ENCODE assay signal across 21 mouse cellular contexts in genomic region chr2:180259826-180260609, GRCm38 (mm10). TPM values are rescaled to one million over a fixed set of nuclear protein-coding genes. Genes with fewer than 3 reads are reported as not detected.
DNase-seq lines count a peak whose midpoint lies in the region; ATAC-seq and TF ChIP-seq lines count a peak whose summit lies in the region.
"Not testable (repeated sequence)": the region's sequence is repeated elsewhere in the genome, so short reads cannot be mapped to it uniquely, and the experiment has no call there.
"Had no signal": no experiment of that assay in that cellular context is flagged by ENCODE, and none has a peak within 500 bp of the region (broad histone marks: within the 10 kb centered on the region; RNA-seq: fewer than 3 reads in every experiment).

No protein-coding gene starts in this region.

- not testable (repeated sequence) for TF ChIP-seq CTCF in CH12.LX (conservative IDR thresholded peaks at IDR 0.05 in 1 of 2, IDR thresholded peaks at IDR 0.05 in 1 of 2; ENCODE audit: low read depth in 2 of 2, low read length in 2 of 2); embryonic fibroblast, embryonic 13.5 days (IDR thresholded peaks at IDR 0.05; ENCODE audit: borderline replicate concordance, insufficient read depth, low read length); heart, adult 2 months (IDR thresholded peaks at IDR 0.05); liver, adult 2 months (IDR thresholded peaks at IDR 0.05; ENCODE audit: low read depth, low read length)

- not testable (repeated sequence) for TF ChIP-seq EP300 in CH12.LX (IDR thresholded peaks at IDR 0.05; ENCODE audit: low read length); heart, adult 2 months (IDR thresholded peaks at IDR 0.05; ENCODE audit: insufficient read depth, low read depth, low read length)

- not testable (repeated sequence) for H3K9me3 ChIP-seq in CH12.LX (replicated peaks; ENCODE audit: low read length); ES-E14 (ENCODE audit: control insufficient read depth, insufficient read depth, low read depth, low read length); liver, embryonic 13.5 days (replicated peaks)

- peaks cover 14% of the 10 kb centered on the region for H3K79me2 ChIP-seq in CH12.LX (replicated peaks; ENCODE audit: control insufficient read depth, extremely low read depth, insufficient read depth, poor library complexity, severe bottlenecking)
- not testable (repeated sequence) for H3K79me2 ChIP-seq in heart, adult 2 months (replicated peaks; ENCODE audit: control insufficient read depth, insufficient read depth, low read length); liver, adult 2 months (ENCODE audit: control insufficient read depth, insufficient read depth, low read length)

- H3K27me3 ChIP-seq in CH12.LX (replicated peaks); heart, adult 2 months (ENCODE audit: control insufficient read depth, insufficient read depth, low read length); liver, adult 2 months (ENCODE audit: control insufficient read depth, insufficient read depth, low read length); liver, embryonic 13.5 days: not testable (repeated sequence)

- peaks cover 0 to 31% of the 10 kb centered on the region in 2 experiments; a peak in 3 of 4 replicates for H3K4me1 ChIP-seq in CH12.LX (ENCODE audit: control insufficient read depth in 1 of 2, insufficient read depth in 2 of 2)
- not testable (repeated sequence) for H3K4me1 ChIP-seq in ES-E14 (ENCODE audit: control insufficient read depth in 2 of 2, insufficient read depth in 2 of 2, low read length in 2 of 2, poor library complexity in 1 of 2); embryonic fibroblast, embryonic 13.5 days (ENCODE audit: control insufficient read depth, insufficient read depth, low read length); liver, adult 2 months (ENCODE audit: control insufficient read depth, insufficient read depth, low read length)
- peaks cover 15% of the 10 kb centered on the region for H3K4me1 ChIP-seq in heart, adult 2 months (ENCODE audit: control insufficient read depth, insufficient read depth, low read length)
- peaks cover 38% of the 10 kb centered on the region for H3K4me1 ChIP-seq in liver, embryonic 13.5 days (replicated peaks)

- DNase-seq in CH12.LX (ENCODE audit: extremely low read depth); ES-E14 (ENCODE audit: low read depth, low spot score); liver, embryonic 13.5 days: not testable (repeated sequence)
- DNase-seq in ZHBTc4 (ENCODE audit: low read depth, low spot score), result peak; percentile 55
- DNase-seq in adrenal gland, postnatal 14 days, result peak; percentile 50
- DNase-seq in heart, adult 2 months, result peak in 1 of 2 experiments; percentile 20
- peak; percentile 38 for DNase-seq in liver, adult 2 months (ENCODE audit: extremely low read depth, low read depth, low spot score)

- peaks cover 62 to 75% of the 10 kb centered on the region in 2 experiments for H3K36me3 ChIP-seq in CH12.LX (replicated peaks in 1 of 2; ENCODE audit: control insufficient read depth in 1 of 2, insufficient read depth in 1 of 2, low read length in 1 of 2)
- peaks cover 39% of the 10 kb centered on the region for H3K36me3 ChIP-seq in ES-E14 (ENCODE audit: control insufficient read depth, insufficient read depth, low read length, poor library complexity, severe bottlenecking)
- H3K36me3 ChIP-seq in heart, adult 2 months (ENCODE audit: control insufficient read depth, insufficient read depth, low read length); liver, adult 2 months (ENCODE audit: control insufficient read depth, insufficient read depth, low read length): not testable (repeated sequence)
- peaks cover 68% of the 10 kb centered on the region for H3K36me3 ChIP-seq in liver, embryonic 13.5 days

- TF ChIP-seq POLR2A in CH12.LX (IDR thresholded peaks at IDR 0.05; ENCODE audit: low read depth, low read length), result peak; percentile 35; the same call in 1 of the 2 replicates
- TF ChIP-seq POLR2A in embryonic fibroblast, embryonic 13.5 days (IDR thresholded peaks at IDR 0.05; ENCODE audit: low read depth, low read length), result 0 out of 2 replicates have a peak, but pooled peaks have one; percentile 6
- 0 out of 2 replicates have a peak, but pooled peaks have one; percentile 10 for TF ChIP-seq POLR2A in heart, adult 2 months (IDR thresholded peaks at IDR 0.05; ENCODE audit: insufficient read depth, low read depth, low read length)
- not testable (repeated sequence) for TF ChIP-seq POLR2A in liver, adult 2 months (IDR thresholded peaks at IDR 0.05; ENCODE audit: extremely low read depth, insufficient read depth, low read length)

- not testable (repeated sequence) for TF ChIP-seq RAD21 in CH12.LX (IDR thresholded peaks at IDR 0.05; ENCODE audit: low read depth, low read length)

- ATAC-seq in liver, embryonic 13.5 days (ENCODE audit: low read depth), result not testable (repeated sequence)

- H3K4me2 ChIP-seq in CH12.LX (ENCODE audit: insufficient read depth, low read depth, poor library complexity, severe bottlenecking); liver, embryonic 13.5 days: not testable (repeated sequence)

- dilution Hi-C loops in CH12.LX (cut with MboI; ENCODE audit: extremely low pct_ligation_motif_present, extremely low pct_unique_long_range_greater_than_20kb, low sequenced_read_pairs), result not testable (repeated sequence)

- H3K9ac ChIP-seq in CH12.LX (ENCODE audit: insufficient read depth, low read depth); heart, adult 2 months (ENCODE audit: low read depth, low read length); liver, adult 2 months (ENCODE audit: low read depth, low read length); liver, embryonic 13.5 days: not testable (repeated sequence)
- H3K9ac ChIP-seq in ES-E14 (ENCODE audit: insufficient read depth, low read depth, low read length, poor library complexity, severe bottlenecking), result peak overlapping the region; percentile 56; the same call in 1 of the 2 replicates

- WGBS in heart, adult 2 months, result 56% methylated on average over 17 of the region's 17 CpGs
- WGBS in liver, adult 2 months, result 37% methylated on average over 17 of the region's 17 CpGs
- 65% methylated on average over 17 of the region's 17 CpGs for WGBS in liver, embryonic 13.5 days (ENCODE audit: insufficient replicate concordance)

- not testable (repeated sequence) for H3K27ac ChIP-seq in CH12.LX (ENCODE audit: insufficient read depth, low read depth); ES-E14 (ENCODE audit: insufficient read depth, low read depth, low read length, poor library complexity, severe bottlenecking); embryonic fibroblast, embryonic 13.5 days (ENCODE audit: insufficient read depth, low read length); heart, adult 2 months; liver, adult 2 months (replicated peaks; ENCODE audit: insufficient read depth, low read depth, low read length)
- H3K27ac ChIP-seq in liver, embryonic 13.5 days, result peak overlapping the region; percentile 18; the same call in 1 of the 2 replicates

- intact Hi-C loops in heart, adult 2 months (cut with DNase I), result loop anchor here (5.0 to 10.0 kb wide), 2 partner anchors 213 to 345 kb away; no protein-coding TSS in a partner anchor

- not testable (repeated sequence) for H3K4me3 ChIP-seq in CH12.LX (replicated peaks in 1 of 3; ENCODE audit: low read depth in 2 of 3, low read length in 2 of 3, poor library complexity in 1 of 3); ES-E14 (ENCODE audit: insufficient read depth in 1 of 2, low read depth in 1 of 2, low read length in 2 of 2, poor library complexity in 1 of 2, severe bottlenecking in 1 of 2); embryonic fibroblast, embryonic 13.5 days (ENCODE audit: insufficient read depth, low read length); heart, adult 2 months; liver, adult 2 months (ENCODE audit: insufficient read depth, low read depth, low read length); liver, embryonic 13.5 days (replicated peaks)

- in situ Hi-C loops in CH12.LX (cut with MboI; ENCODE audit: low pct_ligation_motif_present, low pct_unique_long_range_greater_than_20kb, low sequenced_read_pairs), result loop anchor here (10.0 kb wide), 1 partner anchor 345 kb away; no protein-coding TSS in a partner anchor
- in situ Hi-C loops in ES-E14 (cut with MboI; ENCODE audit: low sequenced_read_pairs in 2 of 2, unreplicated experiment in 2 of 2), result not testable (repeated sequence)

RNA-seq across cellular contexts. Expression of gene Rps21, which starts 2.8 kb away (rescaled TPM):
- 3,654 and 3,770 TPM in 2 replicates for total RNA-seq in CH12.LX (2012; rRNA removed)
- total RNA-seq in CH12.LX (2014; rRNA removed), result 1,686 and 1,748 TPM in 2 replicates
- 705 and 1,020 TPM in 2 replicates for polyA plus RNA-seq in CH12.LX (2012; ENCODE audit: insufficient read length, low read depth)
- 4,130 and 4,285 TPM in 2 replicates for total RNA-seq in ES-E14 (2012; rRNA removed)
- 787 and 921 TPM in 2 replicates for total RNA-seq in adrenal gland, postnatal 14 days (2021)
- polyA plus RNA-seq in embryonic fibroblast, embryonic 13.5 days (2011; ENCODE audit: insufficient read length, low read depth, missing spikeins), result 1,138 and 1,342 TPM in 2 replicates
- 100 to 1,000 TPM; 506 to 570 TPM for total RNA-seq in heart, adult 2 months (2021)
- polyA plus RNA-seq in heart, adult 2 months (2012; rRNA removed), result 991 and 1,183 TPM in 2 replicates
- total RNA-seq in liver, adult 2 months (2014; rRNA removed), result 713 and 1,049 TPM in 2 replicates
- 880 and 922 TPM in 2 replicates for polyA plus RNA-seq in liver, adult 2 months (2012; rRNA removed)
- 525 and 552 TPM in 2 replicates for polyA plus RNA-seq in liver, embryonic 13.5 days (2015; fragmentation: Nextera tagmentation; extraction: Ambion mirVana)

RNA-seq across cellular contexts. Expression of gene Cables2, which starts 13.3 kb away (rescaled TPM):
- 16.9 and 17.2 TPM in 2 replicates for total RNA-seq in CH12.LX (2012; rRNA removed)
- total RNA-seq in CH12.LX (2014; rRNA removed), result 13.0 and 13.3 TPM in 2 replicates
- 24.5 and 29.9 TPM in 2 replicates for polyA plus RNA-seq in CH12.LX (2012; ENCODE audit: insufficient read length, low read depth)
- total RNA-seq in ES-E14 (2012; rRNA removed), result 13.4 and 15.5 TPM in 2 replicates
- 17.8 and 18.4 TPM in 2 replicates for total RNA-seq in adrenal gland, postnatal 14 days (2021)
- 12.5 and 13.4 TPM in 2 replicates for polyA plus RNA-seq in embryonic fibroblast, embryonic 13.5 days (2011; ENCODE audit: insufficient read length, low read depth, missing spikeins)
- total RNA-seq in heart, adult 2 months (2021), result 10 to 100 TPM; 11.2 to 14.3 TPM
- polyA plus RNA-seq in heart, adult 2 months (2012; rRNA removed), result 17.6 and 26.7 TPM in 2 replicates
- total RNA-seq in liver, adult 2 months (2014; rRNA removed), result 8.9 and 10.3 TPM in 2 replicates
- polyA plus RNA-seq in liver, adult 2 months (2012; rRNA removed), result 29.2 and 29.5 TPM in 2 replicates
- polyA plus RNA-seq in liver, embryonic 13.5 days (2015; fragmentation: Nextera tagmentation; extraction: Ambion mirVana), result 4.2 and 4.4 TPM in 2 replicates

RNA-seq across cellular contexts. Expression of gene Rbbp8nl, which starts 29.7 kb away (rescaled TPM):
- not detected in 2 replicates for total RNA-seq in CH12.LX (2012; rRNA removed)
- not detected in 2 replicates for total RNA-seq in CH12.LX (2014; rRNA removed)
- not detected in 2 replicates for polyA plus RNA-seq in CH12.LX (2012; ENCODE audit: insufficient read length, low read depth)
- total RNA-seq in ES-E14 (2012; rRNA removed), result 0.54 and 1.4 TPM in 2 replicates
- total RNA-seq in adrenal gland, postnatal 14 days (2021), result not detected in 2 replicates
- polyA plus RNA-seq in embryonic fibroblast, embryonic 13.5 days (2011; ENCODE audit: insufficient read length, low read depth, missing spikeins), result not detected in 2 replicates
- total RNA-seq in heart, adult 2 months (2021), result not detected
- polyA plus RNA-seq in heart, adult 2 months (2012; rRNA removed), result not detected in 2 replicates
- not detected in 2 replicates for total RNA-seq in liver, adult 2 months (2014; rRNA removed)
- not detected in 2 replicates for polyA plus RNA-seq in liver, adult 2 months (2012; rRNA removed)
- not detected in 2 replicates for polyA plus RNA-seq in liver, embryonic 13.5 days (2015; fragmentation: Nextera tagmentation; extraction: Ambion mirVana)
- total RNA-seq: adrenal gland, adult 18-20 months; adrenal gland, postnatal 36 days; forebrain, postnatal 0 days; gastrocnemius, adult 2 months; gastrocnemius, postnatal 14 days; gastrocnemius, postnatal 4 days; heart, adult 18-20 months; heart, postnatal 14 days; heart, postnatal 4 days had no signal
- polyA plus RNA-seq: cortical plate, adult 2 months; forebrain, embryonic 14.5 days; forebrain, postnatal 0 days; G1E; hindbrain, embryonic 15.5 days had no signal

RNA-seq across cellular contexts. Expression of gene Lama5, which starts 34.4 kb away (rescaled TPM):
- total RNA-seq in CH12.LX (2012; rRNA removed) (0.46 and 0.85 TPM in 2 replicates), CH12.LX (2014; rRNA removed) (0.16 and 0.20 TPM in 2 replicates), ES-E14 (2012; rRNA removed) (291 and 497 TPM in 2 replicates)
- 0.45 and 0.67 TPM in 2 replicates for polyA plus RNA-seq in CH12.LX (2012; ENCODE audit: insufficient read length, low read depth)
- total RNA-seq in adrenal gland, postnatal 14 days (2021), result 48.7 and 55.1 TPM in 2 replicates
- 31.0 and 51.1 TPM in 2 replicates for polyA plus RNA-seq in embryonic fibroblast, embryonic 13.5 days (2011; ENCODE audit: insufficient read length, low read depth, missing spikeins)
- 100 to 1,000 TPM in 1 of 2 experiments, 10 to 100 TPM in 1; 66.3 to 104 TPM for total RNA-seq in heart, adult 2 months (2021)
- polyA plus RNA-seq in heart, adult 2 months (2012; rRNA removed), result 83.6 and 109 TPM in 2 replicates
- total RNA-seq in liver, adult 2 months (2014; rRNA removed), result 0.65 and 0.74 TPM in 2 replicates
- 1.6 and 4.0 TPM in 2 replicates for polyA plus RNA-seq in liver, adult 2 months (2012; rRNA removed)
- polyA plus RNA-seq in liver, embryonic 13.5 days (2015; fragmentation: Nextera tagmentation; extraction: Ambion mirVana), result 1.5 and 1.9 TPM in 2 replicates
